Mouse (Mus musculus) spleen, adult 2 months (tissue): ENCODE results near the gene Lima1. TPM values are rescaled to one million over a fixed set of nuclear protein-coding genes. Genes with fewer than 3 reads are reported as not detected.

Experiments
- DNase-seq, 2 experiments: peaks; one replicate each; pipeline versions ENCODE4 v3.0.0 to v3.0.0-alpha.2; 2012 to 2021; ENCODE audit warnings: low spot score in 2 of 2, low read depth in 1 of 2
- H3K27ac ChIP-seq: fragments of 200-500 bp; 2 replicates; pipeline ENCODE4 v1.5.1; 2012; ENCODE audit warnings: low read length, inconsistent platforms; ENCODE audit not compliant: insufficient read depth
- H3K27me3 ChIP-seq: fragments of 200-500 bp; 2 replicates; pipeline ENCODE4 v1.6.1; 2012; ENCODE audit warnings: mild to moderate bottlenecking, moderate library complexity, low read length, inconsistent platforms; ENCODE audit not compliant: control insufficient read depth, insufficient read depth
- H3K36me3 ChIP-seq: fragments of 200-500 bp; 2 replicates; pipeline ENCODE4 v1.6.1; 2012; ENCODE audit warnings: mild to moderate bottlenecking, low read length, inconsistent platforms; ENCODE audit not compliant: control insufficient read depth, insufficient read depth
- H3K4me1 ChIP-seq: fragments of 200-500 bp; 2 replicates; pipeline ENCODE4 v1.6.1; 2011; ENCODE audit warnings: inconsistent platforms; ENCODE audit not compliant: control insufficient read depth, insufficient read depth, insufficient read length
- H3K4me3 ChIP-seq: fragments of 200-500 bp; 2 replicates; pipeline ENCODE4 v1.5.1; 2011; ENCODE audit warnings: mild to moderate bottlenecking, inconsistent platforms; ENCODE audit not compliant: insufficient read depth, insufficient read length; ENCODE audit errors: extremely low read depth
- CTCF ChIP-seq: fragments of 200-500 bp; IDR thresholded peaks from 2 replicates; pipeline ENCODE4 v1.5.1; 2011; ENCODE audit warnings: mild to moderate bottlenecking, inconsistent platforms; ENCODE audit not compliant: insufficient read depth, insufficient read length, insufficient replicate concordance; ENCODE audit errors: extremely low read depth
- POLR2A ChIP-seq: fragments of 200-500 bp; IDR thresholded peaks from 2 replicates; pipeline ENCODE4 v1.6.1; 2011; ENCODE audit warnings: low read depth, low read length, inconsistent platforms
- WGBS: fragments of 180-500 bp; shearing (Covaris S2); methylation state at CpG from one replicate; pipeline ENCODE4 v1.1.7; 2018; 5-methylcytosine and 5-hydroxymethylcytosine counted together
- polyA plus RNA-seq: library from polyadenylated mRNA; depleted of rRNA; stranded (reverse); fragments of >200 nt; gene quantifications from 2 replicates; pipeline ENCODE4 v1.2.3, GENCODE M21; 2012

Gene Lima1
- polyA plus RNA-seq, 1 experiment, result 7.7 TPM

DNA sequence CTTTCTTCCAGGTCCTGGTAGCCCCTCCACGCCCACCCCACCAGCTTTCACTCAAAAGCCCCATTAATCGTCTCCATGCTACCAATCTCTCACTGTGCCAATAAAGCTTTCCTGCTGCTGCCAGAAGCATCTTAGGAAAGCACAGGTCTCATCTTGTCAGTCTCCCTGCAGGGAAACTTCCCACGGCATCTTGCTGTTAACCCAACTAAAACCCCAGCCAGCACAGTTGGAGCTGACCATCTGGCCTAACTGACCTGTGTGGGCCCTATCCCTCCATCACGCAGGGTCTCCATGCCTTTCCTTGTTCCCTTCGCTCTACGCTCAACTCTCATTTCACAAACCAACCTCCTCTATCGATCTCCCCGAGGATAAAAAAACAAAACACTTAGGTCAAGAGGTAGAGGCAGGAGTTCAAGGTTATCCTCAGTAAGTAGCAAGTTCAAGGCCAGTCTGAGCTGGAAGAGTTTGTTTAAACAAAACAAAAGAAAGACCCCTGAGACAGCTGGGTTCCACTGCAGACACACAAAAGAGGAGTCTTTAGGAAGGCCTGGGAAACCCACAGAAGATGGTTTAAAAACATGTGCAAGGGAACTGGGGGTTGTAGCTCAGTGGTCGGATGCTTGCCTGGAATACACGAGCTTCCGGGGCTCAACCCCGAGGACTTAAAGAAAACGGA is 36.0 kb downstream of the Lima1 start:
- Histone ChIP-seq H3K27me3 (no peaks in the 10 kb centered on the region), H3K27ac (no peak overlapping the region), H3K4me1 (no peaks in the 10 kb centered on the region), H3K36me3 (no peaks in the 10 kb centered on the region), H3K4me3 (no peak overlapping the region)
- DNase-seq, result no peak
- WGBS, result 91% methylated on average over 13 of the region's 13 CpGs
- TF ChIP-seq POLR2A (no peak), CTCF (no peak)

DNA sequence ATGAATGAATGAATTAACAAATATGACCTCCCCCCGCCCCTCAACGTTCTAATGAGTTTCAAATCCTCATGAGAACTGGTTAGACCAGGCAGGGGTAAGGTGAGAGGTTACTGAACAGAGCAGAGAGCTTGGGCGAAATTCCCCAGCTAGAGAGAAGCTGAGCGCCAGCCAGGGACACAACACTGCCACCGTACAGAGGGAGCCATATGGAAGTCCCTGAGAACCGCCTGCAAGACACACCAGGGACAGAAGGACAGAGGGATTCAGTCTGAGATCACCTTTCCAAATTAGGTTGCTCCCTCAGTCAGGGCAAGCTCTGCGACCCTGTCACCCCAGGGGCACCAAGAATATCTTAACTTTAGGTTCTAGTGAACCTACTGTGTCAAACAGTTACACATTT is 37.7 kb downstream of the Lima1 start:
- no peak for DNase-seq
- no peaks in the 10 kb centered on the region for H3K4me1 ChIP-seq
- H3K27ac ChIP-seq, result no peak overlapping the region
- 85% methylated on average over 7 of the region's 7 CpGs for WGBS
- no peaks in the 10 kb centered on the region for H3K36me3 ChIP-seq
- TF ChIP-seq POLR2A (no peak), CTCF (no peak)
- no peak overlapping the region for H3K4me3 ChIP-seq
- no peaks in the 10 kb centered on the region for H3K27me3 ChIP-seq

DNA sequence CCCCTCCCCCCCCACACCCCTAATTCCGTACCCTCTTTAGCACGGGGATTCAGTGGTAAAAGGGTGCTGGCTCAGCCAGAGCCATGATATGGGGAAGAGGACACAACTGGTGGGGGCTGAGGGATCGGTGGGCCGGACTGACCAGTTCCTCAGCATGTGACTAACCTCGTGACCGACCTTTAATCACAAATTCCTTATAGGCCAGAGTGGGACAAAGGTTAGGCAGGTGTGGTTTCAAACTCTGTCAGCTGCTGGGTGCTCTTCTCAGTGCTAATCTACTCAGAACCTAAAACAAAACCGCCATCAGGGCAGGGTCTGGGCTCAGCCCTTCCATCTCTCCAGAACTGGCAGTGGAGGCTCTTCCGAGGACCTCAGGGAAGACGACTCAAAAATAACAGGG is 40.1 kb downstream of the Lima1 start:
- Histone ChIP-seq H3K4me3 (no peak overlapping the region), H3K27ac (no peak overlapping the region), H3K36me3 (no peaks in the 10 kb centered on the region), H3K27me3 (no peaks in the 10 kb centered on the region), H3K4me1 (no peaks in the 10 kb centered on the region)
- WGBS, result 41% methylated on average over 9 of the region's 9 CpGs
- no peak for TF ChIP-seq CTCF
- no peak for TF ChIP-seq POLR2A
- DNase-seq, result no peak

DNA sequence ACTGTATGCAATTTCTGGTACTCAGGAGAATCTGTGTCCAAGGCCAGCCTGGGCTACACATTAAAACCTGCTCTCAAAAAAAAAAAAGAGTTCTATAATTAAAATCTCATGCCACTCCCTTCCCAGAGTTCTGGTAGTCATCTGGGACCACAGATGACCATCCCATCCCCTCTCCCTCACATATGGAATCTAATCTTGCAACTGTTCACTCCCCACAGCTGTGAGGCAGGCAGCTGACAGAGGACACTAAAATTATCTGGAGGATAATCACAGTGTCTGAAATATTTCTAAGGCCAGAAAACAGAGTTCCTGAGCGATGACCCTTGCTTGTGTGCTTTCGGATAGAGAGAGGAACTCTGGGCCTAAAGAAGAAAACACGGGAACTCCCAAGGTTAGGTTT is 40.6 kb downstream of the Lima1 start:
- WGBS, result 37% methylated on average over 3 of the region's 3 CpGs
- no peak overlapping the region for H3K4me3 ChIP-seq
- no peak for DNase-seq
- TF ChIP-seq CTCF (no peak), POLR2A (no peak)
- H3K4me1 ChIP-seq, result no peaks in the 10 kb centered on the region
- no peak overlapping the region for H3K27ac ChIP-seq
- H3K36me3 ChIP-seq, result no peaks in the 10 kb centered on the region
- H3K27me3 ChIP-seq, result no peaks in the 10 kb centered on the region

DNA sequence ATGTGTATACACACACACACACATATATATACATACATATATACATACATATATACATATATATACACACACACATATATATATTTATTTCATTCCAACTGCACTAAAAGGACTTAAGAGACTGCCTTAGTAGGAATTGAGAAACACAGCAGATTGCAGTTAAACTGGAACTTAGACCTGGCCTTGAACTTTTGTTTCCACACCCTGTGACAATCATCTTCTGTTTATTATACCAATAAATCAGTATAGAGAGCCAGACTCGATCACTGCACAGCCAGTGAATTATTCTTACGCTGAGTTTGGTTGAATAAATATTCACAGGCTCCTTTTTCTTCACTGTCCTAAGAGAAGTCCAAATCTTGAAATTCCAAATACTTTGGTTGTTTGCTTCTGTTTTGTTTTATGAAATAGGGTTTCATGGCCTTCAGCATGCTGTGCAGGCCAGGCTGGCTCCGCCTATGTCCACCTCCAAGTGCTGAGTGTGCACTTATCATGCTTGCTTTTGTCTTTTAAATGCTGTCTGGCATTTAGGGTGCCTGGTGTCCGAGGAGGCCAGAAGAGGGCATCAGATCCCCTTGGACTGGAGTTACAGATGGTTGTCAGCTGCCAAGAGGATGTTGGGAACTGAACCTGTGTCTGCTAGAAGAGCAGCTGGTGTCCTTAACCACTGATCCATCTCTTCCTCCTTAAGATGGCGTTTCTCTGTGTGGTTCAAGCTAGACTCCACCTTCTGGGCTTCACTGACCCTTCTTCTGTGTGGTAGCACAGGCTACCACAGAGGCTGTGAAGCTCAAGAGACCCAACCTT is 41.4 kb downstream of the Lima1 start:
- Histone ChIP-seq H3K4me3 (no peak overlapping the region), H3K36me3 (no peaks in the 10 kb centered on the region), H3K27ac (no peak overlapping the region), H3K27me3 (no peaks in the 10 kb centered on the region), H3K4me1 (no peaks in the 10 kb centered on the region)
- TF ChIP-seq POLR2A, result no peak
- no peak for TF ChIP-seq CTCF
- 83% methylated on average over 5 of the region's 5 CpGs for WGBS
- DNase-seq, result no peak

DNA sequence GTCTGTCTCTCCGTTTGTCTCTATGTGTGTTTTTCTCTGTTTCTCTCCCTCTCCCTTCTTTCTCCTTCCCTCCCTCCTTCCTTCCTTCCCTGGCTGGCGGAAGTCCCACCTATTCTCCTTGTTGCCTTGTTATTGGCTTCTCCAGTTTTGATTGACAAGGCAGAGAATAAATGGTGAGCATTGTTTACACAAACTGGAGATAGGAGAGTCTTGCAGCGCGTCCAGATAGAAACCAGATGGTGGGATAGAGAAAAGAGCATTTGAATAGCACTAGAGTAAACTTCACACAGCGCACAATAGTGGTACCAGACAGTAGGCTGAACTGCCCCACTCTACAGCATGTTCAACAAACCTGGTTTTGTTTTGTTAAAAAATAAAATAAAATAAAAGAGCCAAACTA is 43.7 kb downstream of the Lima1 start:
- 90% methylated on average over 5 of the region's 5 CpGs for whole genome bisulfite sequencing
- no peaks in the 10 kb centered on the region for H3K4me1 ChIP-seq
- no peaks in the 10 kb centered on the region for H3K36me3 ChIP-seq
- no peak for DNase-seq
- no peak overlapping the region for H3K27ac ChIP-seq
- H3K4me3 ChIP-seq, result no peak overlapping the region
- TF ChIP-seq POLR2A, result no peak
- TF ChIP-seq CTCF, result no peak
- H3K27me3 ChIP-seq, result no peaks in the 10 kb centered on the region

DNA sequence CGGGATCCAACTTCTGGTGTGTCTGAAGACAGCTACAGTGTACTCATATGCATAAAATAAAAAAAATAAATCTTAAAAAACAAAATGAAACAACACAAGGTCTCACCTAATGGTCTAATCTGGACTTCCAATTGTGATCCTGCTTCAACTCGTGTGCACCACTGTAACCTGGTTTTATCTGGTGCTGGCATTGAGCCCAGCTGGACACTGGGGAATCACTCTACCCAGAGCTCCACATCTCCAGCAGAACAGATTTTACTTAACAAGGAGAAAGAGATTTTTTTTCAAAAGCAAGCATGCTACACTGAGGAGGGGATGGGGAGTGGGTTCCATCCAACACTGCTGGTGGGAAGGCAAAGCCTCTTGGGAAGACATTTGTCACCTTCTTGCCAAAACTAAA is 47.2 kb downstream of the Lima1 start:
- WGBS, result 87% methylated on average over 2 of the region's 2 CpGs
- H3K27ac ChIP-seq, result no peak overlapping the region
- TF ChIP-seq CTCF (no peak), POLR2A (no peak)
- H3K4me3 ChIP-seq, result no peak overlapping the region
- H3K36me3 ChIP-seq, result no peaks in the 10 kb centered on the region
- H3K4me1 ChIP-seq, result no peaks in the 10 kb centered on the region
- no peak for DNase-seq
- H3K27me3 ChIP-seq, result no peaks in the 10 kb centered on the region
